Mouse (Mus musculus) hindbrain, embryonic 12.5 days (tissue): ENCODE data around the gene Ddx27. TPM values are rescaled to one million over a fixed set of nuclear protein-coding genes. Genes with fewer than 3 reads are reported as not detected.
"Not testable (repeated sequence)": the region's sequence is repeated elsewhere in the genome, so short reads cannot be mapped to it uniquely, and the experiment has no call there.

Source experiments
- ATAC-seq: fragments of 200-750 bp; cut with Nextera tagmentation; 2 replicates; pipeline ENCODE4 v1.8.0; 2017; ENCODE audit warnings: moderate TSS enrichment; ENCODE audit not compliant: low FRiP score
- H3K27ac ChIP-seq: fragments of 300-500 bp; sonication (generic); 2 replicates; pipeline ENCODE4 v1.5.1; 2016; ENCODE audit warnings: mild to moderate bottlenecking
- H3K27me3 ChIP-seq: fragments of 300-500 bp; sonication (generic); 2 replicates; pipeline ENCODE4 v1.6.1; 2016; ENCODE audit warnings: mild to moderate bottlenecking
- H3K36me3 ChIP-seq: fragments of 300-500 bp; sonication (generic); 2 replicates; pipeline ENCODE4 v1.6.1; 2016; ENCODE audit warnings: mild to moderate bottlenecking
- H3K4me1 ChIP-seq: fragments of 300-500 bp; sonication (generic); 2 replicates; pipeline ENCODE4 v1.6.1; 2016
- H3K4me2 ChIP-seq: fragments of 300-500 bp; sonication (generic); replicated peaks from 2 replicates; pipeline ENCODE4 v1.6.1; 2016; ENCODE audit warnings: mild to moderate bottlenecking
- H3K4me3 ChIP-seq: fragments of 300-500 bp; sonication (generic); 2 replicates; pipeline ENCODE4 v1.5.1; 2016; ENCODE audit warnings: mild to moderate bottlenecking
- H3K9ac ChIP-seq: fragments of 300-500 bp; sonication (generic); 2 replicates; pipeline ENCODE4 v1.6.1; 2016; ENCODE audit warnings: mild to moderate bottlenecking, moderate library complexity
- H3K9me3 ChIP-seq: fragments of 300-500 bp; sonication (generic); replicated peaks from 2 replicates; pipeline ENCODE4 v1.6.1; 2016; ENCODE audit warnings: mild to moderate bottlenecking
- WGBS: fragments of 180-500 bp; shearing (Covaris S2); methylation state at CpG from one replicate; pipeline ENCODE4 v1.1.7; 2016; 5-methylcytosine and 5-hydroxymethylcytosine counted together
- polyA plus RNA-seq: library from polyadenylated mRNA; unstranded; fragments of >200 nt; fragmentation: Nextera tagmentation; extraction: Ambion mirVana; gene quantifications from 2 replicates; pipeline ENCODE4 v1.2.1, GENCODE M21; 2016

The Ddx27 gene
- polyA plus RNA-seq, 1 experiment from 2014 or later: 50.1 TPM

DNA sequence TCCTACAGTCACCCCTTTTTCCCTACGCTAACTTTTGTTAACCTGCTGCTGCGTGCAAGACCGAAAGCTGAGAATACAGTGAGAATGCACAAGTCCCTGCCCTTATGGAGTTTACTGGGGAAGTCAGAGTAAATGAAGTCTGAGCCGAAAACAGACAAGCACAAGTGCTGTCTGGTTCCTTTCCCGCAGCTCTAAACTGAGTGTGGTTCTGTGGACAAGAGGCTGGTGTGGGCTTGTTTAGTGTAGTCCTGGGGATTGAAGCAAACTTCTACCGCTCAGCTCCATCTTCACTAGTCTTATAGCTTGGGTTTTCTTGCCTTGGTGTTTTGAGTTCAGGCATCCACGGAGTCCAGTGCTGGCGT is 18.5 kb upstream of the Ddx27 start:
- H3K27me3 ChIP-seq: no peaks in the 10 kb centered on the region
- peak; percentile 44 for ATAC-seq
- no peaks in the 10 kb centered on the region for H3K9me3 ChIP-seq
- H3K9ac ChIP-seq: peak overlapping the region; percentile 100
- peaks cover 37% of the 10 kb centered on the region for H3K4me1 ChIP-seq
- no peaks in the 10 kb centered on the region for H3K36me3 ChIP-seq
- peak overlapping the region; percentile 98 for H3K27ac ChIP-seq
- H3K4me3 ChIP-seq: peak overlapping the region; percentile 100
- peak overlapping the region; percentile 92 for H3K4me2 ChIP-seq
- WGBS: 43% methylated on average over 8 of the region's 8 CpGs

DNA sequence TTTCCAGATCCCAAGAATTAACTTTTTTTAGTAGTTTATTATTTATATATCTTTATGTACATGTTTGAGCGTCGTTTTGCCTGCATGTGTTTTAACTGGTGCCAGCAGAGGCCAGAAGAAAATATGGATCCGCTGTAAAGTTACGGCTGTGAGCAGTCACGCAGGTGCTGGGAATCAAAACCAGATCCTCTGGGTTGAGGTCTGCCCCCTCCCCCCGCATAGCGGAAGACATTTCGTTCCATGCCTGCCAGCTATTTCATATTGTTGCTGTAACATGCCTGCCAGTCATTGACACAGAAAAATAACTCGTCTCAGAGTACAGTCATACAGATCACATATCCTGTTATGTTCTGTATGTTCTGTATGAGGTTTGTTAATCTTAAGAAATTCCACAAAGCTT is 13.5 kb upstream of the Ddx27 start:
- H3K4me2 ChIP-seq: no peak overlapping the region
- no peaks in the 10 kb centered on the region for H3K36me3 ChIP-seq
- peaks cover 4% of the 10 kb centered on the region; the same call in 1 of the 2 replicates for H3K4me1 ChIP-seq
- ATAC-seq: no peak
- no peak overlapping the region for H3K4me3 ChIP-seq
- H3K9me3 ChIP-seq: no peaks in the 10 kb centered on the region
- H3K27me3 ChIP-seq: no peaks in the 10 kb centered on the region
- H3K27ac ChIP-seq: no peak overlapping the region
- no peak overlapping the region for H3K9ac ChIP-seq
- 77% methylated on average over 9 of the region's 9 CpGs for WGBS

DNA sequence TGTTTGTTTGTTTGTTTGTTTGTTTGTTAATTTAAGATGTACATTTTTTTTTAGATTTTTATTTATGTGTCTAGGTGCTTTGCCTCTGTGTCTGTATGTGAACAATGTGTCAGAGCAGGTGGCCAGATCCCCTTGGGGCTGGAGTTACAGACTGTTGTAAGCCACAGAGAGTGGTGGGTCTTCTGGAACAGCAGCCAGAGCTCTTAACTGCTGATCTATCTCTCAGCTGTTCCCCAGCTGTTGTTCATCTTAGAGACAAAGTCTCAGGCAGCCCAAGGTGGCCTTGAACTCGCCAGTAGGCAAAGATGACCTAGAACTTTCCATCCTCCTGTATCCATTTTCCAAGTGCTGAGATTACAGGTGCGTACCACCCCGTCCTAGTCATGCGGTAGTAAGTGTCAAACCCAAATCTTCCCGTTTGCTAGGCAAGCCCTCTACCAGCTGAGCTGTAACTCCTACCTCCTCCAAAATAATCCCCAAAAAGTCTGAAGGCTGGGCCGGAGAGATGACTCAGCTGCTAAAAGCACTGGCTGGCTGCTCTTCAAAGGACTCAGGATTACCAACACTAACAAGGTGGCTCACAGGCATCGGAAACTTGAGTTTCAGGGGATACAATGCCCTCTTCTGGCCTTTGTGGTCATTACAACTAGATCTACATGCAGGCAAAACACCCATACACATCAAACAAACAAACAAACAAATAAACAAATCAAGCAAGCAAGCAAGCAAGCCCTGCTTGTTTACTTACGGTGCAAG is 10.7 kb upstream of the Ddx27 start:
- H3K4me2 ChIP-seq: no peak overlapping the region
- no peak overlapping the region for H3K27ac ChIP-seq
- H3K9me3 ChIP-seq: no peaks in the 10 kb centered on the region
- H3K36me3 ChIP-seq: no peaks in the 10 kb centered on the region
- no peaks in the 10 kb centered on the region for H3K27me3 ChIP-seq
- no peaks in the 10 kb centered on the region for H3K4me1 ChIP-seq
- ATAC-seq: no peak
- no peak overlapping the region for H3K4me3 ChIP-seq
- 47% methylated on average over 8 of the region's 8 CpGs for WGBS
- no peak overlapping the region for H3K9ac ChIP-seq

GRCm38 (mm10) chr2:167006355-167006754 is 8.6 kb upstream of the Ddx27 start:
- H3K4me3 ChIP-seq: no peak overlapping the region
- no peak overlapping the region for H3K9ac ChIP-seq
- no peak for ATAC-seq
- no peaks in the 10 kb centered on the region for H3K4me1 ChIP-seq
- H3K9me3 ChIP-seq: no peaks in the 10 kb centered on the region
- no peak overlapping the region for H3K4me2 ChIP-seq
- H3K27me3 ChIP-seq: no peaks in the 10 kb centered on the region
- WGBS: 90% methylated on average over 2 of the region's 2 CpGs
- no peak overlapping the region for H3K27ac ChIP-seq
- H3K36me3 ChIP-seq: no peaks in the 10 kb centered on the region

DNA sequence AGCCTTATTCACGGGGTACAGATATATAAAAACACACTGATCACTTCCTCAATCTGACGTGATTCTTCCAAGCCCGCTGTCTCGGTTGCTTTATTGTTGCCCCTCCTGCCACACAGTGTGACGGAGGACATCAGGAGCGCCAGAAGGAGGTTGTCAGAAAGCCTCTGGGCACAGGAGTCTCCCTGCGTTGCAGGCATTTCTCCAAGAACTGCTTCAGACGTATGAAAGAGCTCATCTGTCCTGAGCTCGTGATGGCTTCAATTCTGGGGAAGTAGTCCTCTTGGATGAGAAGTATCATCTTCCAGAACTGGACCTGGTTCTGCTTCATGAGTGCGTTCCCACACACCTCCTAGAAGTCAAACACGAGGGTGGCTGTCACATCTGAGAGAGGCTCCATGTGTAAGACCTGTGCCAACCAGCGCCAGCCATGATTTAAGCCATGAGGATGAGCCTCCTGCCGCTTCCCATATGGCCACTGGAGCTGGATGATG is 7.9 kb upstream of the Ddx27 start:
- Histone ChIP-seq H3K36me3 (no peaks in the 10 kb centered on the region), H3K9me3 (no peaks in the 10 kb centered on the region), H3K27ac (no peak overlapping the region), H3K4me2 (no peak overlapping the region), H3K27me3 (no peaks in the 10 kb centered on the region), H3K9ac (no peak overlapping the region), H3K4me1 (no peaks in the 10 kb centered on the region), H3K4me3 (no peak overlapping the region)
- ATAC-seq: no peak
- WGBS: 77% methylated on average over 13 of the region's 13 CpGs

DNA sequence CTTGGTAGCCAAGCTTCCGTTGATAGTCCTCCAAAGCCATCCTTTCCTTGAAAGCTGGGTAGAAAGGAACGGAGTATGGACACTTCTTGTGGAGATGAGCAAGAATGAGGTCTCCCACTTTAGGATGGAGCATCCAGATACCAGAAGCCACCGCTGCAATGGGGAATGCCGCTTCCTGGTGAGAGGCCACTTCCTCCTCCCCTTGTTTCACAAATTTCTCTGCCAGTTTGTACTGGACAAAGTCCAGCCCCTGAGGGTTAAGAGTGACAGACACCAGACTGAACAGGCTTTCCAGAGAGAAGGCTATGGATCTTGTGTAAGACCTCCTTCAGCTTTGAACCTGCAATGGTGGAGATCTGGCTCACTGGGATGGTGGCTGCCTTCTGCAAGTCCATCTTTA is 7.4 kb upstream of the Ddx27 start:
- H3K36me3 ChIP-seq: not testable (repeated sequence)

DNA sequence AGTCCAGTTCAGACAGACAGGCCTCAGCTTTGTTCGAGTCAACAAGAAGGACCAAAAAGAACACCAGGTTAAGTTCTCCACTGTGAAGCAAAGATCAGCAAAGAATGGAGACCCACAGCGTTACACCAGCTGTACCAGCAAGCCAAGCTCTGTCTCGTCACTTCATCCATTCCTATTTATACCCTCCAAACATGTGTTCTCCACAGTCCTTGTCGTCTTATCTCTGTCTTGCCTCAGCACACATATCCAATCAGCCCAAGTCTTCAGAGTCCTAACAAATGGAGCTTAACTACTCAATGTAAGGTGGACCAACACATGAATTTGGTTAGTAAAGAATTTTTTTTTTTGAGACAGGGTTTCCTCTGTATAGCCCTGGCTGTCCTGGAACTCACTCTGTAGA is 5.5 kb upstream of the Ddx27 start:
- H3K9ac ChIP-seq: no peak overlapping the region
- H3K4me3 ChIP-seq: no peak overlapping the region
- no peak overlapping the region for H3K27ac ChIP-seq
- no peaks in the 10 kb centered on the region for H3K9me3 ChIP-seq
- H3K27me3 ChIP-seq: no peaks in the 10 kb centered on the region
- H3K36me3 ChIP-seq: no peaks in the 10 kb centered on the region
- no peak overlapping the region for H3K4me2 ChIP-seq
- 73% methylated on average over 4 of the region's 4 CpGs for whole genome bisulfite sequencing
- H3K4me1 ChIP-seq: peaks cover under 1% of the 10 kb centered on the region; the same call in 1 of the 2 replicates
- no peak for ATAC-seq

More for the DNA sequence above, 7.4 kb upstream of the Ddx27 start:
- not testable (repeated sequence) for H3K9me3 ChIP-seq, H3K27ac ChIP-seq, H3K9ac ChIP-seq, H3K4me3 ChIP-seq, H3K4me1 ChIP-seq, H3K27me3 ChIP-seq, H3K4me2 ChIP-seq, ATAC-seq
- 77% methylated on average over 4 of the region's 4 CpGs for WGBS

DNA sequence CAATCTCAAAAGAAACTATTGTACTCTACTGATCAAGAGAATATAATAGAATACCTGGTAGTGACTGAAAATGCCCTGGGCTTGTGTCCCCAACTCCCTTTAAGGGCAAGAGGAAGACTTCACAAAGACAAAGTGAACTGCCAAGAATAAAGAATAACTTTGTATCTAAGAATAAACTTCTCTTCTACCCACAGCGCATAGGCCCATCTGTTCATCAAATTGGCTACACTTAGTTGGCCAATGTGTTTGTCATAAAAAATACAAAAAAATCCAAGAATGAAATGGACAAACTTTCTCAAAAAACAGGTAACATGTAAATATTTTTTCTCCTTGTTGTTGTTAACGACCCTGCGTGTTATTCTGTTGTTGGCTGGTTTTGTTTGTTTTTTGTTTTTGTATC is 4.4 kb upstream of the Ddx27 start:
- ATAC-seq: no peak
- H3K27me3 ChIP-seq: no peaks in the 10 kb centered on the region
- H3K36me3 ChIP-seq: no peaks in the 10 kb centered on the region
- no peak overlapping the region for H3K4me3 ChIP-seq
- H3K27ac ChIP-seq: no peak overlapping the region
- no peak overlapping the region for H3K9ac ChIP-seq
- WGBS: 87% methylated on average over 3 of the region's 3 CpGs
- peaks cover 4% of the 10 kb centered on the region for H3K4me1 ChIP-seq
- no peak overlapping the region for H3K4me2 ChIP-seq
- H3K9me3 ChIP-seq: no peaks in the 10 kb centered on the region

GRCm38 (mm10) chr2:167015382-167015718 is 357 bp downstream of the Ddx27 start:
- Histone ChIP-seq H3K4me3 (peak overlapping the region; percentile 89), H3K4me1 (peaks cover 15% of the 10 kb centered on the region), H3K27me3 (no peaks in the 10 kb centered on the region), H3K9ac (peak overlapping the region; percentile 74), H3K27ac (0 out of 2 replicates have a peak overlapping the region, but pooled peaks have one; percentile 53), H3K9me3 (no peaks in the 10 kb centered on the region), H3K36me3 (peaks cover 23% of the 10 kb centered on the region), H3K4me2 (peak overlapping the region; percentile 84)
- under 1% methylated on average over 21 of the region's 21 CpGs for WGBS
- peak; percentile 62 for ATAC-seq

DNA sequence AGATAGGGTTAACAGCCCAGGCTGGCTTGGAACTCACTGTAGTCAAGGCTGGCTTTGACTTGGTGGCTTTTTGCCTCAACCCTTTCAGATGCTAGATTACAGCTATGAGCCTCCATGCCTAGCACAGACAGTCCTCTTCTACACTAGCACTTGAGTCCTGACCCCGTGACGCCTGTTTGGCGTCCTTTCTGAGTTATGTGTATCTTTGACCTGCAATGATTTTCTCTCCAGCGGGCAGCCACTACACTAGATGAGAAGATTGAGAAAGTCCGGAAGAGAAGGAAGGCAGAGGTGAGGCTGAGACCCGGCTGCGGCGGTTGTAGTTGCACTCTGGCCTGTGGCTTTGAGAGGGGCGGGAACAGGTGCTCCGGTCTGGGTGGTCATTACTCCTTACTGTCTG is 4.4 kb downstream of the Ddx27 start:
- Histone ChIP-seq H3K4me3 (no peak overlapping the region), H3K4me1 (peaks cover 15% of the 10 kb centered on the region), H3K36me3 (peaks cover 58% of the 10 kb centered on the region), H3K4me2 (no peak overlapping the region), H3K27me3 (no peaks in the 10 kb centered on the region), H3K9ac (no peak overlapping the region), H3K9me3 (no peaks in the 10 kb centered on the region), H3K27ac (no peak overlapping the region)
- 94% methylated on average over 10 of the region's 10 CpGs for WGBS
- ATAC-seq: no peak

DNA sequence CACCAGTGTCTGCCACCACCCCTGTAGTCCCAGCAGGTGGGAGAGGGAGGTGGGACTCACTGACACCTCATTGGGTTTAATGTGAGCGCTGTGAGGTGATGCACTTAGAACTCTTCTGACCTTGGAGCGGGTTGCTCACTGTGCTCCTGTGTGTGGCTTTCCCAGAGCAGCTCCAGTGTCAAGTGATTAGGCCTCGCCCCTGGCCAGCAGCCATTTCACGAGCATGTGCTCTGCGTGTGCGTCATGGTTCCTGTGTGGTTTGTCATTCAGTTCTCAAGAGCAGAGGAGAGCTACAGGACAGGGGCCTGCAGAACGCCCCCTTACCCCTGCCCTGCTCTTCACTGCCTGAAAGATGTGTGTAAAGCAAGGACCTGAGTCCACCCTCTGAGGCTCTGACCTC is 13.6 kb downstream of the Ddx27 start:
- peaks cover 97% of the 10 kb centered on the region for H3K36me3 ChIP-seq
- H3K27me3 ChIP-seq: no peaks in the 10 kb centered on the region

DNA sequence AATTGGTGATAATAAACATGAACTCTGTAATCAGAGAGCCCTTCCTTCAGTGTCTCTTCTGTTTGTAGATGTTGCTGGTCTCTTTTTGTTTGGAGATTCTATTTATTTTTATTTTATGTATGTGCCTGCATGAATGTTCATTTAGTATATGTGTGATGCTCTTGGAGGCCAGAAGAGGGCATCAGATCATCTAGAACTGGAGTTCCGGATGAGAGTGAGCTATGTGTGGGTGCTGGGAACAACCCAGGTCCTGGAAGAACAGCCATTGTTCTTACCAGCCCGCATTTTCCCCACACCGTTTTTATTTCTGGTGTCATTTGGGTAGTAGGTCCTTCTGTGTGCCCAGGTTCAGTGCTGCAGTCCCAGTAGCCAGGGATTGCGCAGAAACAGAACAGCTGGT is 15.5 kb downstream of the Ddx27 start:
- peaks cover 100% of the 10 kb centered on the region for H3K36me3 ChIP-seq
- 96% methylated on average over 4 of the region's 4 CpGs for WGBS
- H3K4me3 ChIP-seq: no peak overlapping the region
- H3K27ac ChIP-seq: no peak overlapping the region
- H3K9me3 ChIP-seq: no peaks in the 10 kb centered on the region
- H3K27me3 ChIP-seq: no peaks in the 10 kb centered on the region
- H3K4me2 ChIP-seq: no peak overlapping the region
- ATAC-seq: no peak
- H3K4me1 ChIP-seq: no peaks in the 10 kb centered on the region
- no peak overlapping the region for H3K9ac ChIP-seq

More for the DNA sequence above, 13.6 kb downstream of the Ddx27 start:
- no peak for ATAC-seq
- H3K4me2 ChIP-seq: no peak overlapping the region
- H3K9ac ChIP-seq: no peak overlapping the region
- no peak overlapping the region for H3K27ac ChIP-seq
- H3K9me3 ChIP-seq: no peaks in the 10 kb centered on the region
- WGBS: 96% methylated on average over 7 of the region's 7 CpGs
- no peaks in the 10 kb centered on the region for H3K4me1 ChIP-seq
- H3K4me3 ChIP-seq: no peak overlapping the region

DNA sequence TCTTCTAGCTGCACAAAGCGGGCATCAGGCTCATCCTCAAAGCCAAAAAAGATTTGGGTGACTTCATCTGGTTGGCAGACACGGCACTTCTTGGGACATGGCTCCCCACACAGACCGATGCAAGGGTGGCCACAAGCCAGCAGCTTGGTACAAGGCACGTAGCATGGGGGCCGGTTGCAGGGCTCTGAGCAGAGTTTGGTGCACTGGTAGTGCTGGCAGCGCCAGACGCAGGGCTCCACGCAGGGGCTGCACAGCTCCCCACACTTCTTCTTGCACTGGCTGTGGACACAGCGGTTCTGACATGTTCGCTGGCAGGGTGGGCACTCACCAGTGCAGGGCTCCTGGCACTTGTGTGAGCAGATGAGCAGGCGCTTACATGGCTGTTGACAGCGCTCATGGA is 22.7 kb downstream of the Ddx27 start:
- Histone ChIP-seq H3K4me2 (no peak overlapping the region), H3K9me3 (no peaks in the 10 kb centered on the region), H3K9ac (no peak overlapping the region), H3K4me3 (no peak overlapping the region), H3K27ac (no peak overlapping the region), H3K4me1 (no peaks in the 10 kb centered on the region), H3K36me3 (peaks cover 99% of the 10 kb centered on the region), H3K27me3 (no peaks in the 10 kb centered on the region)
- 94% methylated on average over 12 of the region's 12 CpGs for WGBS
- ATAC-seq: no peak
